Mouse (Mus musculus): ENCODE data around the gene Mrpl36. TPM values are rescaled to one million over a fixed set of nuclear protein-coding genes. Genes with fewer than 3 reads are reported as not detected.

Gene Mrpl36
- polyA plus RNA-seq, 1 experiment from 2014 or later: 78.8 TPM

GRCm38 (mm10) chr13:73357106-73357505 is 28.8 kb downstream of the Mrpl36 start:
- H3K36me3 ChIP-seq (ENCODE audit: control insufficient read depth, insufficient read depth, low read length): no peaks in the 10 kb centered on the region
- H3K9ac ChIP-seq (replicated peaks; ENCODE audit: low read depth, low read length): no peak overlapping the region
- no peaks in the 10 kb centered on the region for H3K9me3 ChIP-seq (ENCODE audit: control insufficient read depth, low read length)
- no peak overlapping the region for H3K27ac ChIP-seq (ENCODE audit: low read depth, low read length)
- H3K4me2 ChIP-seq (ENCODE audit: low read depth, low read length): no peak overlapping the region
- ATAC-seq (ENCODE audit: low read depth): no peak
- H3K4me3 ChIP-seq (ENCODE audit: low read depth, low read length): no peak overlapping the region
- no peaks in the 10 kb centered on the region for H3K4me1 ChIP-seq (ENCODE audit: control insufficient read depth, insufficient read depth, low read length)
- H3K27me3 ChIP-seq (ENCODE audit: control insufficient read depth, insufficient read depth, low read length): no peaks in the 10 kb centered on the region
- 93% methylated on average over 3 of the region's 3 CpGs for WGBS

DNA sequence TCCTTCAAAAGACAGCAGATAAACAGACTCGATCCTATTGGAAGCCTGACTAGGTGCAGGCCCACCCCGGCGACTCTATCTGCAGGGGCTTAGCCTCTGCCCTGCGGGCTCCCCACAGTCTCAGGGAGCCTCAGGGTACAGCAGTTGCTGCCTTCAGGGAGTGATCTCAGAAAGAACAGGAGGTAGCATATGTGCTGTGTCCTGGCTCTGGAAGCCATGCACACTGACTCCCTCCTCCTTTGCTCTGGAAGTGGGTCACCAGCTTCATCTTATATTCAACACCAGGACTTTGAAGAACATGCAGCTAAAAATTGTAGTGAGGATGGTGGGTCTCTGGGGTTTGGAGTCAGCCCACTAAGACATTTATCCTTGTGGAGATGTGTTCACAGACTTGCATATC is 45.1 kb downstream of the Mrpl36 start:
- WGBS: 85% methylated on average over 4 of the region's 4 CpGs
- Histone ChIP-seq H3K36me3 (ENCODE audit: control insufficient read depth, insufficient read depth, low read length) (no peaks in the 10 kb centered on the region), H3K4me2 (ENCODE audit: low read depth, low read length) (no peak overlapping the region)

GRCm38 (mm10) chr13:73374612-73375011 is 46.3 kb downstream of the Mrpl36 start:
- Histone ChIP-seq H3K9ac (replicated peaks; ENCODE audit: low read depth, low read length) (no peak overlapping the region), H3K4me2 (ENCODE audit: low read depth, low read length) (no peak overlapping the region), H3K9me3 (ENCODE audit: control insufficient read depth, low read length) (no peaks in the 10 kb centered on the region), H3K36me3 (ENCODE audit: control insufficient read depth, insufficient read depth, low read length) (no peaks in the 10 kb centered on the region), H3K4me1 (ENCODE audit: control insufficient read depth, insufficient read depth, low read length) (no peaks in the 10 kb centered on the region), H3K27me3 (ENCODE audit: control insufficient read depth, insufficient read depth, low read length) (no peaks in the 10 kb centered on the region), H3K4me3 (ENCODE audit: low read depth, low read length) (no peak overlapping the region), H3K27ac (ENCODE audit: low read depth, low read length) (no peak overlapping the region)
- no peak for ATAC-seq (ENCODE audit: low read depth)
- WGBS: 48% methylated on average over 2 of the region's 2 CpGs

More for the DNA sequence above, 45.1 kb downstream of the Mrpl36 start:
- no peaks in the 10 kb centered on the region for H3K9me3 ChIP-seq (ENCODE audit: control insufficient read depth, low read length)
- no peaks in the 10 kb centered on the region for H3K4me1 ChIP-seq (ENCODE audit: control insufficient read depth, insufficient read depth, low read length)
- H3K27ac ChIP-seq (ENCODE audit: low read depth, low read length): no peak overlapping the region
- H3K9ac ChIP-seq (replicated peaks; ENCODE audit: low read depth, low read length): no peak overlapping the region
- no peak for ATAC-seq (ENCODE audit: low read depth)
- H3K4me3 ChIP-seq (ENCODE audit: low read depth, low read length): no peak overlapping the region
- H3K27me3 ChIP-seq (ENCODE audit: control insufficient read depth, insufficient read depth, low read length): no peaks in the 10 kb centered on the region

GRCm38 (mm10) chr13:73377637-73378036 is 49.3 kb downstream of the Mrpl36 start:
- no peak for ATAC-seq (ENCODE audit: low read depth)
- Histone ChIP-seq H3K4me2 (ENCODE audit: low read depth, low read length) (no peak overlapping the region), H3K27ac (ENCODE audit: low read depth, low read length) (no peak overlapping the region), H3K4me1 (ENCODE audit: control insufficient read depth, insufficient read depth, low read length) (no peaks in the 10 kb centered on the region), H3K36me3 (ENCODE audit: control insufficient read depth, insufficient read depth, low read length) (no peaks in the 10 kb centered on the region), H3K4me3 (ENCODE audit: low read depth, low read length) (no peak overlapping the region), H3K27me3 (ENCODE audit: control insufficient read depth, insufficient read depth, low read length) (no peaks in the 10 kb centered on the region), H3K9me3 (ENCODE audit: control insufficient read depth, low read length) (no peaks in the 10 kb centered on the region), H3K9ac (replicated peaks; ENCODE audit: low read depth, low read length) (no peak overlapping the region)
- 77% methylated on average over 9 of the region's 9 CpGs for WGBS

Other genes starting within 250 kb of the Mrpl36 start
- 0.36 and 0.80 TPM in 2 replicates for gene Irx4, start 68.0 kb upstream of the Mrpl36 start, polyA plus RNA-seq (2014; fragmentation: Nextera tagmentation; extraction: Ambion mirVana)
- 390 and 416 TPM in 2 replicates for gene Ndufs6, start within 50 bp of the Mrpl36 start, polyA plus RNA-seq (2014; fragmentation: Nextera tagmentation; extraction: Ambion mirVana)
- gene Lpcat1, start 138.7 kb downstream of the Mrpl36 start, polyA plus RNA-seq (2014; fragmentation: Nextera tagmentation; extraction: Ambion mirVana): 74.9 and 80.1 TPM in 2 replicates
- 0.12 TPM in 1 of 2 replicates, not detected in the other for gene Slc6a3, start 208.2 kb downstream of the Mrpl36 start, polyA plus RNA-seq (2014; fragmentation: Nextera tagmentation; extraction: Ambion mirVana)

Data from neural tube, embryonic 14.5 days (tissue).